Mouse (Mus musculus): ENCODE results near the gene 1600012H06Rik. TPM values are rescaled to one million over a fixed set of nuclear protein-coding genes. Genes with fewer than 3 reads are reported as not detected.
"Not testable (repeated sequence)": the region's sequence is repeated elsewhere in the genome, so short reads cannot be mapped to it uniquely, and the experiment has no call there.

The 1600012H06Rik gene
- total RNA-seq, 2 experiments from 2014 or later = 14.7 to 16.8 TPM

GRCm38 (mm10) chr17:15009088-15009487 lies 66.1 kb downstream of the 1600012H06Rik start:
- not testable (repeated sequence) for DNase-seq (ENCODE audit: extremely low spot score in 1 of 2, low spot score in 1 of 2)

Other genes starting within 250 kb of the 1600012H06Rik start
- 1 to 10 TPM; 3.2 to 3.5 TPM for gene Thbs2, start 248.9 kb upstream of the 1600012H06Rik start, total RNA-seq (2021)
- gene Wdr27, start within 50 bp of the 1600012H06Rik start, total RNA-seq (2021) = 1 to 10 TPM; 1.2 to 2.4 TPM
- gene Phf10, start 18.1 kb downstream of the 1600012H06Rik start, total RNA-seq (2021) = 10 to 100 TPM; 57.4 to 62.0 TPM
- 1 to 10 TPM; 4.6 to 8.1 TPM for gene 9030025P20Rik, start 35.3 kb downstream of the 1600012H06Rik start, total RNA-seq (2021)
- not detected for gene Gm3417, start 35.6 kb downstream of the 1600012H06Rik start, total RNA-seq (2021)
- 1 to 10 TPM; 2.1 to 3.8 TPM for gene Gm3435, start 67.0 kb downstream of the 1600012H06Rik start, total RNA-seq (2021)
- gene Ermard, start 98.0 kb downstream of the 1600012H06Rik start, total RNA-seq (2021) = 10 to 100 TPM; 44.9 to 72.4 TPM
- gene Tcte3, start 98.3 kb downstream of the 1600012H06Rik start, total RNA-seq (2021) = 1 to 10 TPM in 1 of 2 experiments, not detected in 1; 1.1 TPM
- 10 to 100 TPM in 1 of 2 experiments, 1 to 10 TPM in 1; 6.8 to 10.5 TPM for gene Gm3448, start 98.4 kb downstream of the 1600012H06Rik start, total RNA-seq (2021)